Mouse (Mus musculus) liver, embryonic 12.5 days (tissue): ENCODE measurements at regions not wholly inside any gene's neighbourhood (a gene's known extent, or its start where the extent isn't known, plus 50 kb on each side); places are given as distances from the start of the nearest gene placed in this dataset.

ENCODE experiments used
- ATAC-seq: fragments of 200-750 bp; cut with Nextera tagmentation; 2 replicates; pipeline ENCODE4 v1.8.0; 2017; ENCODE audit warnings: moderate number of reproducible peaks, mild to moderate bottlenecking, moderate library complexity
- H3K27ac ChIP-seq: fragments of 300-500 bp; sonication (generic); 2 replicates; pipeline ENCODE4 v1.5.1; 2016; ENCODE audit warnings: mild to moderate bottlenecking
- H3K27me3 ChIP-seq: fragments of 300-500 bp; sonication (generic); replicated peaks from 2 replicates; pipeline ENCODE4 v1.6.1; 2016; ENCODE audit warnings: mild to moderate bottlenecking, moderate library complexity
- H3K36me3 ChIP-seq: fragments of 300-500 bp; sonication (generic); 2 replicates; pipeline ENCODE4 v1.6.1; 2016; ENCODE audit warnings: mild to moderate bottlenecking, moderate library complexity
- H3K4me1 ChIP-seq: fragments of 300-500 bp; sonication (generic); 2 replicates; pipeline ENCODE4 v1.6.1; 2016
- H3K4me2 ChIP-seq: fragments of 300-500 bp; sonication (generic); 2 replicates; pipeline ENCODE4 v1.6.1; 2016; ENCODE audit warnings: mild to moderate bottlenecking, moderate library complexity
- H3K4me3 ChIP-seq: fragments of 300-500 bp; sonication (generic); 2 replicates; pipeline ENCODE4 v1.5.1; 2016; ENCODE audit warnings: mild to moderate bottlenecking, moderate library complexity
- H3K9ac ChIP-seq: fragments of 300-500 bp; sonication (generic); 2 replicates; pipeline ENCODE4 v1.6.1; 2016; ENCODE audit warnings: mild to moderate bottlenecking, moderate library complexity
- H3K9me3 ChIP-seq: fragments of 300-500 bp; sonication (generic); replicated peaks from 2 replicates; pipeline ENCODE4 v1.6.1; 2016; ENCODE audit warnings: mild to moderate bottlenecking, moderate library complexity
- WGBS: fragments of 180-500 bp; shearing (Covaris S2); methylation state at CpG from one replicate; pipeline ENCODE4 v1.1.7; 2016; ENCODE audit not compliant: insufficient replicate concordance; 5-methylcytosine and 5-hydroxymethylcytosine counted together

DNA sequence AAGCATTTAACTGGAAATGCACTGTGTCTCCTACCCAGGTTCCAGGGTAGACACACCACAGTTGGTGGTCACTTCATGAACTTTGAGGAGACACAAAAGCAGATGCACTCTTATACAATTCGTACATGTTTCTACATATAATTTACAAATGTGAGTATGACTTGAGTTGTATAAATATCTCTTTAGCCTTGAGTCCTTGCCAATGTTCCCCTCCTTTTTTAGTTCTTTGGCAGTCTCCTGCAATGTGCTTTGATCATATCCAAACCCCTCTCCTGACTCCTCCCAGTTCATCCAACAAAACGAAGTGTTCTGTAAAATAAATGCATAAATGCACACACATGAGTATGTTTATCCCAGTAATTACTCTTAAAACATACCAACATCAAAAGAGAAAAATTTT, 251.8 kb upstream of the Trpc7 start:
- no peak for ATAC-seq
- WGBS = 65% methylated on average over 2 of the region's 2 CpGs
- no peak overlapping the region for H3K4me2 ChIP-seq
- H3K4me3 ChIP-seq = no peak overlapping the region
- no peak overlapping the region for H3K27ac ChIP-seq
- no peaks in the 10 kb centered on the region for H3K9me3 ChIP-seq
- no peak overlapping the region for H3K9ac ChIP-seq
- no peaks in the 10 kb centered on the region for H3K36me3 ChIP-seq
- H3K27me3 ChIP-seq = no peaks in the 10 kb centered on the region
- no peaks in the 10 kb centered on the region for H3K4me1 ChIP-seq

GRCm38 (mm10) chr13:57146708-57147107, 250.9 kb upstream of the Trpc7 start:
- Histone ChIP-seq H3K4me3 (no peak overlapping the region), H3K27me3 (no peaks in the 10 kb centered on the region), H3K36me3 (no peaks in the 10 kb centered on the region), H3K27ac (no peak overlapping the region), H3K9ac (no peak overlapping the region), H3K9me3 (no peaks in the 10 kb centered on the region), H3K4me2 (no peak overlapping the region), H3K4me1 (no peaks in the 10 kb centered on the region)
- 33% methylated on average over 4 of the region's 4 CpGs for WGBS
- no peak for ATAC-seq

DNA sequence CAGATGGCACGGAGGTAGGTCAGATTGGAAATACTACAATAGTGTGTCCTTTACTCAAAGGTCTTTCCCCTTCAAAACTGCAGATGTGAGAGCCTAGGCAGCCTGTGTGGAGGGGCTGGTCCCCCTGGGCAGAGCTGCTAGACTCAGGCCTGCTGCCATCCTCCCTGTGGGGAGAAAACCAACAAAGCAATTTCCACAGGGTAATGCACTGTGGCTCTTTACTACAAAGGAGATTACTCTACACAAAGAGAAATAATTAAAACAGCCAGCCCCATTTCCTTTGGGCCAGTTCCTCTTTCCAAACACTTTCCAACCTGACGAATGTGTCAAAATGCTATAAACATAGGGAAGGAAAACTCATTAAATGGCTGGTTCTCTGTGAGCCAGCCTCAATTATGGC, 250.0 kb upstream of the Trpc7 start:
- no peak overlapping the region for H3K27ac ChIP-seq
- no peaks in the 10 kb centered on the region for H3K36me3 ChIP-seq
- 50% methylated on average over 2 of the region's 2 CpGs for WGBS
- H3K27me3 ChIP-seq = no peaks in the 10 kb centered on the region
- no peaks in the 10 kb centered on the region for H3K9me3 ChIP-seq
- no peak for ATAC-seq
- no peak overlapping the region for H3K4me3 ChIP-seq
- no peak overlapping the region for H3K4me2 ChIP-seq
- H3K4me1 ChIP-seq = no peaks in the 10 kb centered on the region
- no peak overlapping the region for H3K9ac ChIP-seq

GRCm38 (mm10) chr13:57142851-57143250, 247.1 kb upstream of the Trpc7 start:
- no peak for ATAC-seq
- H3K4me3 ChIP-seq = no peak overlapping the region
- no peak overlapping the region for H3K27ac ChIP-seq
- H3K9ac ChIP-seq = no peak overlapping the region
- H3K27me3 ChIP-seq = no peaks in the 10 kb centered on the region
- H3K9me3 ChIP-seq = no peaks in the 10 kb centered on the region
- no peaks in the 10 kb centered on the region for H3K36me3 ChIP-seq
- no peaks in the 10 kb centered on the region for H3K4me1 ChIP-seq
- no peak overlapping the region for H3K4me2 ChIP-seq
- 39% methylated on average over 5 of the region's 5 CpGs for WGBS

DNA sequence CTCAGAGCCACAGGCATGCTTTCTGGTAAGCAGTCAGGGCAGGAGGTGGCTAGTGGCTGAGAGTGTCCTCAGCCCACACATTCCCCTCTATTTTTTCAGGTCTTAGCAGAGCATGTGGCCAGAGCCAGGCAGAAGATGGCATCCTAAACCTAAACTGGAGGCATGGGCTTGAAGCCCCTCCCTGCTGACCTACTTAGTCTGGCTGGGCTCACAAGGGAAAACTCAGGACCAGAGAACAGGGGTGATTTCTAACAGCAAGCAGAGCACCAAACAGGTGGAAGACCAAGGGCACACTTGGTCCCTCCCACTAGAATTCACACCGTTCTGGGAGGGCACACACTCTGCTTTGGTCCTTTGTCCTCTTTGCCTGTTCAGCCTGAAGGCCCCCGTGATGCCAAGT, 246.6 kb upstream of the Trpc7 start:
- H3K4me3 ChIP-seq = no peak overlapping the region
- no peak overlapping the region for H3K27ac ChIP-seq
- H3K27me3 ChIP-seq = no peaks in the 10 kb centered on the region
- H3K4me2 ChIP-seq = no peak overlapping the region
- H3K9ac ChIP-seq = no peak overlapping the region
- H3K36me3 ChIP-seq = no peaks in the 10 kb centered on the region
- no peak for ATAC-seq
- no peaks in the 10 kb centered on the region for H3K4me1 ChIP-seq
- 10% methylated on average over 2 of the region's 2 CpGs for WGBS
- no peaks in the 10 kb centered on the region for H3K9me3 ChIP-seq

GRCm38 (mm10) chr13:57115936-57116335, 220.1 kb upstream of the Trpc7 start:
- ATAC-seq = no peak
- Histone ChIP-seq H3K9me3 (no peaks in the 10 kb centered on the region), H3K27ac (no peak overlapping the region), H3K27me3 (no peaks in the 10 kb centered on the region), H3K4me3 (no peak overlapping the region), H3K36me3 (no peaks in the 10 kb centered on the region), H3K9ac (no peak overlapping the region), H3K4me1 (no peaks in the 10 kb centered on the region), H3K4me2 (no peak overlapping the region)
- WGBS = 51% methylated on average over 9 of the region's 9 CpGs

- H3K27me3 ChIP-seq = 0 out of 2 replicates have a peak, but pooled peaks cover 7% of the 10 kb centered on the region
- H3K27ac ChIP-seq = no peak overlapping the region
- no peaks in the 10 kb centered on the region for H3K4me1 ChIP-seq
- ATAC-seq = no peak
- H3K36me3 ChIP-seq = no peaks in the 10 kb centered on the region
- WGBS = 15% methylated on average over 12 of the region's 12 CpGs
- H3K4me3 ChIP-seq = no peak overlapping the region
- H3K9me3 ChIP-seq = 0 out of 2 replicates have a peak, but pooled peaks cover 3% of the 10 kb centered on the region
- no peak overlapping the region for H3K4me2 ChIP-seq
- no peak overlapping the region for H3K9ac ChIP-seq
These were observed 212.2 kb upstream of the Trpc7 start for GRCm38 (mm10) chr13:57107956-57108355.

- 66% methylated on average over 7 of the region's 7 CpGs for WGBS
- Histone ChIP-seq H3K27ac (no peak overlapping the region), H3K4me2 (no peak overlapping the region), H3K27me3 (no peaks in the 10 kb centered on the region), H3K4me3 (no peak overlapping the region), H3K36me3 (no peaks in the 10 kb centered on the region), H3K4me1 (no peaks in the 10 kb centered on the region), H3K9me3 (no peaks in the 10 kb centered on the region), H3K9ac (no peak overlapping the region)
- ATAC-seq = no peak
These were observed 203.8 kb upstream of the Trpc7 start for GRCm38 (mm10) chr13:57099601-57100000.

DNA sequence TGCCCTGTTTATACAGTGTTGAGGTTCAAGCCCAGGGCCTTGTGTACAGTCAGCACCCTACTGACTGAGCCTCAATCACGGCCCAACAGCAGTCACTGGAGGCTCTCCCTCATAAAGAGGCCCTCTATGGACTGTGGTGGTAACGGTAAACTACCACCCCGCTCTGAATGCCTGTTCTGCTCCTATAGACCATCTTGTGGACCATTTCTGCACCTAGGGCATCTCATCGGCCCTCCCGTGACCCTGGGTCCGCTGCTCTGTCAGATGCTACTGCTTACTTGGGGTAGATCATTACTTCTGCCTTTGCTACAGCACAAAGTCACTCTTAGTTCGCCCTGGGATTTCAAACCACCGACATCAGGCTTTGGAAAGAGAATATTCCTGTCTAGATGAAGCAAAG, 196.1 kb upstream of the Trpc7 start:
- Histone ChIP-seq H3K27ac (no peak overlapping the region), H3K9ac (no peak overlapping the region), H3K4me3 (no peak overlapping the region), H3K9me3 (no peaks in the 10 kb centered on the region), H3K4me1 (no peaks in the 10 kb centered on the region), H3K36me3 (no peaks in the 10 kb centered on the region), H3K4me2 (no peak overlapping the region), H3K27me3 (no peaks in the 10 kb centered on the region)
- 76% methylated on average over 8 of the region's 8 CpGs for WGBS
- no peak for ATAC-seq

GRCm38 (mm10) chr13:57089381-57090075, 193.7 kb upstream of the Trpc7 start:
- Histone ChIP-seq H3K36me3 (no peaks in the 10 kb centered on the region), H3K9me3 (no peaks in the 10 kb centered on the region), H3K27ac (no peak overlapping the region), H3K4me3 (no peak overlapping the region), H3K27me3 (no peaks in the 10 kb centered on the region), H3K4me1 (no peaks in the 10 kb centered on the region), H3K9ac (no peak overlapping the region), H3K4me2 (no peak overlapping the region)
- ATAC-seq = no peak
- 68% methylated on average over 13 of the region's 13 CpGs for WGBS

DNA sequence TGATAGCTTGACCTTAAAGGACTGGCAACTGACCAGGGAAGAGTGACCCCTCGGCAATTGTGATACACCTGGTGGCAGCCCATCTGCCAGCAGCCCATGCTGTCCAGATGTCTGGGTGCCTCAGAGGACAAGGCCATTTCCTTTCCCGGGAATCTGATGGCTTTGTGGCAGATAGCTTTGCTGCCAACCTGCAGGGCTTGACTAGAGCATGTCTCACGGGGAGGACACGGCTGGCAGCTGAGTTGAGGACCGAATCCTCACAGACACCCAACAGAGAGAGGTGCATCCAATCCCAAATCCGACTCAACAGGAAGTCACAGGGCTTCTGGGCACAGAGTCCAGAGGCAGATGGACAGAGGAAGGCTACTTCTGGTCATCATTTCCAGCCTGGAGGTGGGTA, 192.2 kb upstream of the Trpc7 start:
- H3K9ac ChIP-seq = no peak overlapping the region
- no peak overlapping the region for H3K4me2 ChIP-seq
- WGBS = 61% methylated on average over 6 of the region's 6 CpGs
- H3K9me3 ChIP-seq = no peaks in the 10 kb centered on the region
- no peaks in the 10 kb centered on the region for H3K27me3 ChIP-seq
- ATAC-seq = no peak
- no peak overlapping the region for H3K4me3 ChIP-seq
- H3K36me3 ChIP-seq = no peaks in the 10 kb centered on the region
- H3K4me1 ChIP-seq = no peaks in the 10 kb centered on the region
- H3K27ac ChIP-seq = no peak overlapping the region

DNA sequence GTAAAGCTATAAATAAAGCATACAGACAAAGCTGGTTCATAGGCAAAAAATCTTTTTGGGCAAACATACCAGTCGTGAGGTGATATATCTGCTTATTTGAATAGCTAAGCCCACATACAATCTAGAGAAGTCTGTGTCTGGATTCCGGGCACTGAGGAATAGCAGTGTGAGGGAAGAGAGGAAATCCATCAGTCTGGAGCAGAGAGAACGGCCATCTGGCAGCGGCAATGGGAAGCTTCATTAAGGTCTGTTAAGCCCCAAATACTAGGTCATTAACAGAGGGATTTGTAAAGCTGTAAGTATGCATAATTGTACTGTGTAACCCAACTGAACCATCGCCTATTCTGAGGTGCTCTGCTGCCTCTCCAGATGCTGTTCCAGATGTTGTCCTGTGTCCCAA, 191.6 kb upstream of the Trpc7 start:
- no peak overlapping the region for H3K4me3 ChIP-seq
- H3K27ac ChIP-seq = no peak overlapping the region
- H3K9ac ChIP-seq = no peak overlapping the region
- H3K4me2 ChIP-seq = no peak overlapping the region
- WGBS = 57% methylated on average over 5 of the region's 5 CpGs
- no peak for ATAC-seq
- no peaks in the 10 kb centered on the region for H3K4me1 ChIP-seq
- no peaks in the 10 kb centered on the region for H3K36me3 ChIP-seq
- H3K27me3 ChIP-seq = no peaks in the 10 kb centered on the region
- H3K9me3 ChIP-seq = no peaks in the 10 kb centered on the region

DNA sequence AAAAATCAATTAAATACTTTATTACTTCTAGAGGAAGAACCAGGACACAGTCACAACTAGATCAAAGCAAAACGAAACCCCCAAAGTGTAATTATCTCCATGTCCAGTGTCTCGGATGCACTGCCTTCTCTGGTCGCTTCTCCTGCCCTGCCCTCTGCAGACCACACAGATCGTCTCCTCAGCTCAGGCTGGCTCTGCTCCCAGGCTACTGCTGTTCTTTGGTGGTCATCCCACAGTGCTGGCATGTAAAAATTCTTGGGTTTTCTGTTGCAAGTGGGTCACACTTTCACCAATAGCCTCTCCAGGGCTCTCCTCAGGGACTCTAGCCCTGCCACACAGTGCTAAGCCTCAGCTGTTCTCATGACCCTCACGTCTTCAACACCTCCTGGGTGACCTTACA, 188.0 kb upstream of the Trpc7 start:
- no peaks in the 10 kb centered on the region for H3K9me3 ChIP-seq
- no peak overlapping the region for H3K9ac ChIP-seq
- ATAC-seq = no peak
- H3K27ac ChIP-seq = no peak overlapping the region
- H3K4me2 ChIP-seq = no peak overlapping the region
- H3K4me1 ChIP-seq = no peaks in the 10 kb centered on the region
- H3K4me3 ChIP-seq = no peak overlapping the region
- H3K36me3 ChIP-seq = no peaks in the 10 kb centered on the region
- no peaks in the 10 kb centered on the region for H3K27me3 ChIP-seq
- 44% methylated on average over 5 of the region's 5 CpGs for WGBS
